Mouse (Mus musculus): ENCODE results near the gene Tmem170b. TPM values are rescaled to one million over a fixed set of nuclear protein-coding genes. Genes with fewer than 3 reads are reported as not detected.
A peak's percentile ranks its signal among the peaks of the same experiment; 100 is the strongest.

Tmem170b gene
- polyA plus RNA-seq, 1 experiment from 2014 or later = 26.6 TPM

GRCm38 (mm10) chr13:41584896-41585295, 20.8 kb upstream of the Tmem170b start:
- H3K4me3 ChIP-seq = no peak overlapping the region
- H3K9me3 ChIP-seq = no peaks in the 10 kb centered on the region
- ATAC-seq (ENCODE audit: low FRiP score, low read depth) = no peak
- no peak overlapping the region for H3K27ac ChIP-seq (replicated peaks)
- no peaks in the 10 kb centered on the region for H3K4me1 ChIP-seq
- no peak overlapping the region for H3K4me2 ChIP-seq (replicated peaks)
- H3K9ac ChIP-seq (replicated peaks) = no peak overlapping the region
- no peaks in the 10 kb centered on the region for H3K27me3 ChIP-seq
- WGBS = 77% methylated on average over 4 of the region's 4 CpGs
- no peaks in the 10 kb centered on the region for H3K36me3 ChIP-seq

GRCm38 (mm10) chr13:41596678-41597077, 9.0 kb upstream of the Tmem170b start:
- no peaks in the 10 kb centered on the region for H3K36me3 ChIP-seq
- ATAC-seq (ENCODE audit: low FRiP score, low read depth) = no peak
- H3K27ac ChIP-seq (replicated peaks) = no peak overlapping the region
- 84% methylated on average over 2 of the region's 2 CpGs for WGBS
- no peak overlapping the region for H3K9ac ChIP-seq (replicated peaks)
- no peak overlapping the region for H3K4me2 ChIP-seq (replicated peaks)
- no peaks in the 10 kb centered on the region for H3K9me3 ChIP-seq
- no peaks in the 10 kb centered on the region for H3K27me3 ChIP-seq
- H3K4me3 ChIP-seq = no peak overlapping the region
- H3K4me1 ChIP-seq = no peaks in the 10 kb centered on the region

DNA sequence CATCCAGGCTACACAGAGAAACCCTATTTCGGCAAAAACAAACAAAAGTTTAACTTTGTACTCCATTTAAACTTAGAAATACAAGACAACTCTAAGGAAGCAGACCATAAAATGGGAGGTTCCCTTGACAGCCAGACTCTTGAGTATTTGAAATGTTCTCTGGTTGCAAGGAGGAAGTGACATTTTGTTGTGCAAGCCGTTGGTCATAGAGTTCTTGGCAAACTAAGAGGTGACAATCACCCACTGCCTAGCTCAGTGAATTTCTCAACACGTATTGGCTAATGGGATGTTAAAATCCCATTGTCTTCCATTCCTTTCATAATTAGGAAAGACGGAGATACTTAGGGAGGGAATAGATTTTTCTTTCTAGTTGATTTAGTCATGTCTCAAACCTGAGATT, 5.7 kb upstream of the Tmem170b start:
- Histone ChIP-seq H3K27ac (replicated peaks) (no peak overlapping the region), H3K27me3 (no peaks in the 10 kb centered on the region), H3K4me3 (no peak overlapping the region), H3K9ac (replicated peaks) (no peak overlapping the region), H3K36me3 (no peaks in the 10 kb centered on the region), H3K9me3 (no peaks in the 10 kb centered on the region), H3K4me2 (replicated peaks) (no peak overlapping the region), H3K4me1 (peaks cover 3% of the 10 kb centered on the region; the same call in 1 of the 2 replicates)
- WGBS = 85% methylated on average over 4 of the region's 4 CpGs
- no peak for ATAC-seq (ENCODE audit: low FRiP score, low read depth)

- H3K9ac ChIP-seq (replicated peaks) = no peak overlapping the region
- H3K4me1 ChIP-seq = peaks cover 4% of the 10 kb centered on the region; the same call in 1 of the 2 replicates
- no peaks in the 10 kb centered on the region for H3K36me3 ChIP-seq
- H3K9me3 ChIP-seq = no peaks in the 10 kb centered on the region
- no peak overlapping the region for H3K4me2 ChIP-seq (replicated peaks)
- ATAC-seq (ENCODE audit: low FRiP score, low read depth) = no peak
- H3K27me3 ChIP-seq = no peaks in the 10 kb centered on the region
- H3K27ac ChIP-seq (replicated peaks) = no peak overlapping the region
- WGBS = 92% methylated on average over 3 of the region's 3 CpGs
- H3K4me3 ChIP-seq = no peak overlapping the region
These were observed 4.7 kb upstream of the Tmem170b start for GRCm38 (mm10) chr13:41601056-41601455.

DNA sequence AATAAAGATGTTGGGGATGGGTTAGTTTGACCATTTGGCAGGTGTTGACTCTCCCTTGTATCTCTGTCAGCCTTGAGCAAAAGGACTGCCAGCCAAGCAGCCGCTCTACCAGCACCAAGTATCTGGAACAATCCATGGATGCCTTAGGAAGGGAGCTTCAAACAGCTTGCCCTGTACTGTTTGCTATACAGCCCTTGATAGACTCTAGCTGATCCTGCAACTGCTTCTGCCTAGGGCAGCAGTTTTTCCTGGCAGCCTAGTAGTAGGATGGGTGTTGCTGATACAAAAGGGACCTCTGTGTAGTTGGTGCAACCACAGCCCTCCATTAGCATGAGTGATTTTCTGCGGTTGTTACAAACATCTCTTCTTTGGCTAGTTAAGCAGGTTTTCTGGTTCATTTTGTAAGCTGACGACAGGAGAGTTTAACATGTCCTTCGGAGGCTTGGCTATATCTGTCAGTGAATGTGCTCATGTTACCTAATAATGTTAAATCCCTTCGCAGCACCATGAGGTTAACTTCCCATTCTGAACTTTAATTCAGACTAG, 1.7 kb upstream of the Tmem170b start:
- no peak overlapping the region for H3K27ac ChIP-seq (replicated peaks)
- H3K4me3 ChIP-seq = no peak overlapping the region
- H3K9me3 ChIP-seq = no peaks in the 10 kb centered on the region
- 87% methylated on average over 5 of the region's 5 CpGs for WGBS
- no peaks in the 10 kb centered on the region for H3K36me3 ChIP-seq
- no peaks in the 10 kb centered on the region for H3K27me3 ChIP-seq
- H3K9ac ChIP-seq (replicated peaks) = no peak overlapping the region
- ATAC-seq (ENCODE audit: low FRiP score, low read depth) = no peak
- peaks cover 21% of the 10 kb centered on the region for H3K4me1 ChIP-seq
- H3K4me2 ChIP-seq (replicated peaks) = no peak overlapping the region

GRCm38 (mm10) chr13:41606081-41607000, 634 bp downstream of the Tmem170b start:
- peak overlapping the region; percentile 98 for H3K4me3 ChIP-seq
- ATAC-seq (ENCODE audit: low FRiP score, low read depth) = peak; percentile 59
- peak overlapping the region; percentile 96 for H3K9ac ChIP-seq (replicated peaks)
- H3K36me3 ChIP-seq = no peaks in the 10 kb centered on the region
- WGBS = 2% methylated on average over 57 of the region's 67 CpGs
- H3K27ac ChIP-seq (replicated peaks) = peak overlapping the region; percentile 91
- peaks cover 21% of the 10 kb centered on the region for H3K4me1 ChIP-seq
- H3K4me2 ChIP-seq (replicated peaks) = peak overlapping the region; percentile 66
- no peaks in the 10 kb centered on the region for H3K9me3 ChIP-seq
- no peaks in the 10 kb centered on the region for H3K27me3 ChIP-seq

GRCm38 (mm10) chr13:41607589-41607988, 1.9 kb downstream of the Tmem170b start:
- H3K36me3 ChIP-seq = no peaks in the 10 kb centered on the region
- H3K9me3 ChIP-seq = no peaks in the 10 kb centered on the region
- 0 out of 2 replicates have a peak overlapping the region, but pooled peaks have one; percentile 12 for H3K9ac ChIP-seq (replicated peaks)
- 81% methylated on average over 3 of the region's 3 CpGs for WGBS
- no peaks in the 10 kb centered on the region for H3K27me3 ChIP-seq
- no peak overlapping the region for H3K27ac ChIP-seq (replicated peaks)
- ATAC-seq (ENCODE audit: low FRiP score, low read depth) = no peak
- H3K4me2 ChIP-seq (replicated peaks) = peak overlapping the region; percentile 66
- H3K4me1 ChIP-seq = peaks cover 24% of the 10 kb centered on the region
- peak overlapping the region; percentile 98 for H3K4me3 ChIP-seq

- Histone ChIP-seq H3K4me3 (no peak overlapping the region), H3K27me3 (no peaks in the 10 kb centered on the region), H3K27ac (replicated peaks) (no peak overlapping the region), H3K9ac (replicated peaks) (no peak overlapping the region), H3K36me3 (no peaks in the 10 kb centered on the region), H3K9me3 (no peaks in the 10 kb centered on the region), H3K4me2 (replicated peaks) (no peak overlapping the region), H3K4me1 (peaks cover 25% of the 10 kb centered on the region)
- no peak for ATAC-seq (ENCODE audit: low FRiP score, low read depth)
- WGBS = 76% methylated on average over 2 of the region's 2 CpGs
These were observed 2.9 kb downstream of the Tmem170b start for GRCm38 (mm10) chr13:41608559-41608958.

DNA sequence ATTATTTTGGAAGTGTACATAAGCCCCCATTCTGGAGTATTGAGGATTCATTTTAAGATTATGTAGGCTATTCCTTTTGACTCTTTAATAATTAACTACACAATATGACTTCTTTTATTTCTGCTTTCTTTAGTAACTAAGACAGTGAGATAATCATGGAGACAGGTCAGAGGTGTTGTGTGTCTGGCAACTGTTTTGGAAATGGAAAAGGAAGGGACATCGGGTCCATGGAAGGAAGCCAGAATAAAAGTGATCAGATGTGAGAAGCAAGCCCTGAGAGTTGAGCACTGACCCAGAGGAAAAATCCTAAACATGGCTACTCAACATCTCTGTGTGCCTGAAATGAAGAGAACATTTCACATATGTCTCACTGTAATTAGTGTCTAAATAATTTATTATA, 5.3 kb downstream of the Tmem170b start:
- Histone ChIP-seq H3K27ac (replicated peaks) (no peak overlapping the region), H3K36me3 (no peaks in the 10 kb centered on the region), H3K4me2 (replicated peaks) (no peak overlapping the region), H3K9ac (replicated peaks) (no peak overlapping the region), H3K4me1 (peaks cover 24% of the 10 kb centered on the region), H3K9me3 (no peaks in the 10 kb centered on the region), H3K27me3 (no peaks in the 10 kb centered on the region), H3K4me3 (no peak overlapping the region)
- no peak for ATAC-seq (ENCODE audit: low FRiP score, low read depth)
- WGBS = 94% methylated on average over 1 of the region's 1 CpGs

DNA sequence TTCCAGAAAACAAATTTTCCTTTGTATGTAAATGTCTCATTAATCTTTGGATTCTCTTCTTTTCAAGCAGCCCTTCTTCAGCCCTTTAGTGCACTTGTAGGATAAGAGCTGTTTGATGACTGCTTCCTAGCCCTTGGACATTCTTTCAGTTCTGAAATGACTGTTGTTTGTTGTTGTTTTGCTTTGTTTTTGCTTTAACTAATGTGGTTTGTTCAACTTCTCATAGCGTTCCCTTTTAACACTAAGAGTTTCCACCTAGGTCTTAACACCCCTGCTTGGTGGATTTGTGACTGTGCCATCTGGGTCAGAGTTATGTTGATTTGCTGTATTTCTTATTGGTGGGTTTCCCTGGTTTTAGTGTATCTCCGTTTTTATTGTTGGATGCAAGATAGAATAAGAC, 8.8 kb downstream of the Tmem170b start:
- Histone ChIP-seq H3K4me2 (replicated peaks) (no peak overlapping the region), H3K9ac (replicated peaks) (no peak overlapping the region), H3K4me3 (no peak overlapping the region), H3K9me3 (no peaks in the 10 kb centered on the region), H3K36me3 (no peaks in the 10 kb centered on the region), H3K4me1 (0 out of 2 replicates have a peak, but pooled peaks cover 8% of the 10 kb centered on the region), H3K27ac (replicated peaks) (no peak overlapping the region), H3K27me3 (no peaks in the 10 kb centered on the region)
- WGBS = 78% methylated on average over 2 of the region's 2 CpGs
- ATAC-seq (ENCODE audit: low FRiP score, low read depth) = no peak

- Histone ChIP-seq H3K4me1 (0 out of 2 replicates have a peak, but pooled peaks cover 8% of the 10 kb centered on the region), H3K4me2 (replicated peaks) (no peak overlapping the region), H3K27ac (replicated peaks) (0 out of 2 replicates have a peak overlapping the region, but pooled peaks have one; percentile 25), H3K36me3 (no peaks in the 10 kb centered on the region), H3K9ac (replicated peaks) (no peak overlapping the region), H3K9me3 (no peaks in the 10 kb centered on the region), H3K4me3 (no peak overlapping the region), H3K27me3 (no peaks in the 10 kb centered on the region)
- ATAC-seq (ENCODE audit: low FRiP score, low read depth) = no peak
- 33% methylated on average over 5 of the region's 5 CpGs for WGBS
These were observed 9.3 kb downstream of the Tmem170b start for GRCm38 (mm10) chr13:41614982-41615381.

DNA sequence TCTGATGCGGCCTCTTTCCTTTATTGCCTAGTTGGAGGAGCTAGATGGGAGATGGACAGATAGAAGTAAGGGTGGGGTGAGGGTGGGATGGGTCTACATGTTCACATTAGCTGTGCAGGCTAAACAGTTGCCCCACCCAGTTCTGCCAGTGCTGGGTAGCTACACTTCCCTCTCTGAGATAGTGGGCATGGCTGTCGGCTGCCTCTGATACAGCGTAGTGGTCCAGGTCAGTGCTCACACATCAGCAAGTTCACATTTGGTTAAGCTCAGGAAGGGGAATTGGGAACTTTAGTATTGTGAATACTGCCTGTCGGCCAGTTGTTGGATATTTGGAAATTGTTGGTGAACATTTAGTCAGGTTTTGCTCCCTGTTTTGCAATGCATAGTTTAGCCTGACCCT, 13.8 kb downstream of the Tmem170b start:
- Histone ChIP-seq H3K27ac (replicated peaks) (no peak overlapping the region), H3K4me2 (replicated peaks) (no peak overlapping the region), H3K9ac (replicated peaks) (no peak overlapping the region), H3K9me3 (no peaks in the 10 kb centered on the region), H3K4me1 (0 out of 2 replicates have a peak, but pooled peaks cover 3% of the 10 kb centered on the region), H3K4me3 (no peak overlapping the region), H3K27me3 (no peaks in the 10 kb centered on the region), H3K36me3 (no peaks in the 10 kb centered on the region)
- no peak for ATAC-seq (ENCODE audit: low FRiP score, low read depth)
- WGBS = 93% methylated on average over 4 of the region's 4 CpGs

Data from midbrain, embryonic 12.5 days (tissue).